Mouse (Mus musculus) small intestine, adult 2 months (tissue): ENCODE measurements at regions not wholly inside any gene's neighbourhood (a gene's known extent, or its start where the extent isn't known, plus 50 kb on each side); places are given as distances from the start of the nearest gene placed in this dataset.

Experiments used
- H3K27ac ChIP-seq: fragments of 200-500 bp; 2 replicates; pipeline ENCODE4 v1.5.1; 2012; ENCODE audit warnings: low read depth, low read length, control low read depth, inconsistent platforms; ENCODE audit not compliant: insufficient read depth
- H3K27me3 ChIP-seq: fragments of 200-500 bp; 2 replicates; pipeline ENCODE4 v1.6.1; 2012; ENCODE audit warnings: mild to moderate bottlenecking, moderate library complexity, low read length, inconsistent platforms; ENCODE audit not compliant: control insufficient read depth, insufficient read depth
- H3K36me3 ChIP-seq: fragments of 200-500 bp; 2 replicates; pipeline ENCODE4 v1.6.1; 2012; ENCODE audit warnings: mild to moderate bottlenecking, low read length, control low read depth, inconsistent platforms; ENCODE audit not compliant: control insufficient read depth, insufficient read depth
- H3K4me1 ChIP-seq: fragments of 200-500 bp; 2 replicates; pipeline ENCODE4 v1.6.1; 2012; ENCODE audit warnings: low read length, inconsistent platforms, mixed read lengths; ENCODE audit not compliant: control insufficient read depth, insufficient read depth, insufficient read length
- H3K4me3 ChIP-seq: fragments of 200-500 bp; 2 replicates; pipeline ENCODE4 v1.5.1; 2012; ENCODE audit warnings: low read depth, mild to moderate bottlenecking, control low read depth, inconsistent platforms, low read length, moderate library complexity
- CTCF ChIP-seq: fragments of 200-500 bp; IDR thresholded peaks from 2 replicates; pipeline ENCODE4 v1.5.1; 2012; ENCODE audit warnings: low read depth, mild to moderate bottlenecking, control low read depth, inconsistent platforms, low read length, moderate library complexity, mixed read lengths; ENCODE audit not compliant: insufficient replicate concordance, insufficient read length; ENCODE audit errors: extremely low read depth
- POLR2A ChIP-seq: fragments of 200-500 bp; IDR thresholded peaks from 2 replicates; pipeline ENCODE4 v1.6.1; 2012; ENCODE audit warnings: low read depth, mild to moderate bottlenecking, control low read depth, inconsistent platforms, low read length, moderate library complexity
- WGBS: fragments of 180-500 bp; shearing (Covaris S2); methylation state at CpG from one replicate; pipeline ENCODE4 v1.1.7; 2018; 5-methylcytosine and 5-hydroxymethylcytosine counted together

DNA sequence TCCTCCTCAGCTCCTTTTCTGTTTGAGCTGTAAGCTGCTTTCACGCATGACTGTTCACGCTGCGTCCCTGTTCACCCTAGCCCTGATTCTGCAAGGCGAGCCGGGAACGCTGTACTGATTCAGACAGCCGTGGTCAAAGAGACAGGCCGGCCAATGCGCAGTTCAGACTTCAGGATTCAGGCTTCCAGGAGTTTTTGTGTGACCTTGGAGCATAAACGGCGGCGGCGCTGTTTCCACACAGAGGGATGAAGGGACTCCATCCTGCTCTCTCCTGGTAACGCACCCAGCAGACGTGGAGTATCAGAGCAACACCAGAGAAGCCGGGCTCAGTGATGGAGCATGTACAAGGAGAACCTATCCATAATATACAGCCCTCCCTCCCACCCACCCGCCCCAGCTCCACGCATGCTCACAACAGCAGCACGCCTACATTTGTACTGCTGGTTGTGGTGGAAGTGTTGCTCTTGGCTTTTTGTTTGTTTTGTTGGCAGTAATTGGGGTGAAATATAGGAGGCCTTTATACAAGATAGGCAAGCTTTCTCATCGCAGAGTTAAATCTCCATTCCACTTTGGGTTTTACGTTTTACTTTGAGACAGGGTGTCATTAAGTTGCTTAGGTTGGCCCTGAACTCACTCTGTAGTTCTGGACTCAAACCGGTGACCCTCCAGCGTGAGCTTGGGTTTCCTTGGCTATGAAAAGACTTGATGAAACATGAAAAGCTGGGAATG lies 98.6 kb upstream of the Cpsf6 start:
- no peaks in the 10 kb centered on the region for H3K4me1 ChIP-seq

DNA sequence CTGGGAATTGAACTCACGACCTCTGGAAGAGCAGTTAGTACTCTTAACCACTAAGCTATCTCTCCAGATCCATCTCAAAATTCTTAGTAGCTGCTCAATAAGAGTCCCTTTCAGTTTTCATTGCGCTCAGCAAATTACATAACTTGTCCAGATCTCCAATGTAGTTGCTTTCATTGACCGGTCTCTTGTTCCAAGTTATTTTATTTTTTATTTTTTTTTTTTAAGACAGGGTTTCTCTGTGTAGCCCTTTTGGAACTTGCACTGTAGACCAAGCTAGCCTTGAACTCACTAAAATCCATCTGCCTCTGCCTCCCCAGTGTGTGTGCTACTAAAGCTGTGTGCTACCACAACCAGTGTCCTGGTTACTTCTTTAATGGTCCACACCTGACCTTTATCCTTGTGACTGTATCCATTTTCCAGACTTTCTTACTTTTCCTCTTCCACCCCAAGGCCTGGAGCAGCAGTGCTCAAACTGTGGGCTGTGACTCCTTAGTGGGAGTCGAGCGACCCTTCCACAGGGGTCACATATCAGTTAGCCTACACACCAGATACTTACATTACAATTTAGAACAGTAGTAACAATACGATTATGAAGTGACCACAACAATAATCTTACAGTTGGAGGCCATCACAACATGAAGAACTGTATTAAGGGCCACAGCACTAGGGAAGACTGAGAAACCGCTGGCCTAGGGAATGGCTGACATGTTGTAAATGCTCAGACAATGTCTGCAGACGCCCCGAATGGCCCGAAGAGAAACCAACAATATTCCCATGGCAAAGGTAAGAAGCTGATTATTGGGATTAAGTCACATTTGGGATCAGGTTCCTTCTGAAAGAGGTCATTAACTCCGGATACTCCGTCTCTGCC lies 97.8 kb upstream of the Cpsf6 start:
- Histone ChIP-seq H3K4me3 (no peak overlapping the region), H3K36me3 (no peaks in the 10 kb centered on the region), H3K27ac (no peak overlapping the region), H3K27me3 (no peaks in the 10 kb centered on the region), H3K4me1 (no peaks in the 10 kb centered on the region)
- TF ChIP-seq CTCF = no peak
- TF ChIP-seq POLR2A = no peak
- 96% methylated on average over 12 of the region's 12 CpGs for WGBS

More for the DNA sequence above, 98.6 kb upstream of the Cpsf6 start:
- Histone ChIP-seq H3K27me3 (no peaks in the 10 kb centered on the region), H3K27ac (no peak overlapping the region), H3K36me3 (no peaks in the 10 kb centered on the region), H3K4me3 (no peak overlapping the region)
- TF ChIP-seq CTCF (no peak), POLR2A (no peak)
- 93% methylated on average over 23 of the region's 23 CpGs for WGBS

DNA sequence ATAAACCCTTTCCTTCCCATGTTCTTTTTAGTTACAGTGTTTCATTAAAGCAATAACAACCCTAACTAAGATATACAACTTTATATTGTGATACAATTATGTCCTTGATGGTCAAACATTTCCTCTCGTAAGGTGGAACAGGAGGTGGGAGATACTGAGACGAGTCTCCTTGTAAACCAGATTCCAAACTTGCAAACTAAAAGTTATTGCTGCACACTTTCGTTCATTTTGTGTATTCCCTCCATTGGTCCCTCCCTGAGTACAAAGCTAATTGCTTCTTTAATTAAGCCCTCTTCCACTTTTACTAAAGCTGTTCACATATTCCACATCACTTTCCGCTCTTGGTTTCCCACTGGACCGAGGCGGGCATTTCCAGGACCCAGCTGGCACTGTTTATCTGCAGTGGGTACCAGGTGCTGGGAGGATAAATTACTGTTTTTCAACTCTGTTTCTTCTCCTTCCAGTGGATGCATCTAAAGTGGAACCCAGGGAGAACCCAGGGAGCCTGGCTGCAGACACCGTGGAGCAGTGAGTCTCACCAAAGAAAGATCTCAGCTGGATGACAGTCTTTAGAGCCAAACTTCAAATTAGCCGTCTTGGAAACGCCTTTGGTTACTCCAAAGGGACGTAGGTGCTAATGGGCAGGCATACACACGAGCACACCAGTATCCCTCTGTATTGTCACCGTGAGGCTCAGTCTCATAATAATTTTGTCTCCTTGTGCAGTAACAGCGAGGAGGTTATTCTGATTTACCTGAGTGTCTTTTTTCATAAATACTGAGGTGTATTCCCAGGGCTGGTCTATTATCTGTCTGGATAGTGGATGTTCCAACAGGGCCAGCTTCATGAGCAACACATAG lies 95.5 kb upstream of the Cpsf6 start:
- TF ChIP-seq CTCF = no peak
- 92% methylated on average over 13 of the region's 13 CpGs for WGBS
- H3K36me3 ChIP-seq = no peaks in the 10 kb centered on the region

DNA sequence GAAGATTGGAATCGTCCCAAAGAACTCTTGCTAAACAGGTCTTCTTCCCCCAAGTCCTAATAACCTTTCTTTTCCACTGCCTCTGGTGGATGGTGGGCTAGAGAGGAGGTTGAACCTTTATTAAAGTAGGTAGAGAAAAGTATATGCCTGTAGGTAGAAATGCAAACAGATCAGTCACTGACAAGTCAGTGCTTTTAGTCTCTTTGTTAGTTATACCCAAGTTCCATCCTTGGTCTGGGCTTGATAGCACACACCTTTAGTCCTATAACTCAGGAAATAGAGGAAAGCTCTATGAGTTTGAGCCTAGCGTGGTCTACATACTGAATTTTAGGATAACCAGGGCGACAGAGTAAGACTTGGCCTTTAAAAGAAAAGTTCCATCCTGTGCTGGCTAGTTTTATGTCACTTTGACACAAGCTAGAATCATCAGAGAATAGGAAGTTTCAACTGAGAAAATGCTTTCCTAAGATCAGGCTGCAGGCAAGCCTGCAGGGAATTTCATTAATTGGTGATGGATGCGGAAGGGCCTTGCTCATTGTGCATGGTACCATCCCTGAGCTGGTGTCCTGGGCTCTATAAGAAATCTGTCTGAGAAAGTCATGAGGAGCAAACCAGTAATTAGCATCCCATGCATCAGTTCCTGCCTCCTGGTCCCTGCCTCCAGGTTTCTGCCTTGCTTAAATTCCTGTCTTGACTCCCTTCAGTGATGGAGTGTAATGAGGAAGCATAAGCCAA lies 94.7 kb upstream of the Cpsf6 start:
- WGBS = 93% methylated on average over 4 of the region's 4 CpGs
- H3K4me3 ChIP-seq = no peak overlapping the region
- no peaks in the 10 kb centered on the region for H3K36me3 ChIP-seq
- no peaks in the 10 kb centered on the region for H3K4me1 ChIP-seq
- H3K27ac ChIP-seq = no peak overlapping the region
- TF ChIP-seq POLR2A (no peak), CTCF (no peak)
- no peaks in the 10 kb centered on the region for H3K27me3 ChIP-seq

More for the DNA sequence above, 95.5 kb upstream of the Cpsf6 start:
- no peaks in the 10 kb centered on the region for H3K4me1 ChIP-seq
- no peak overlapping the region for H3K27ac ChIP-seq
- no peak overlapping the region for H3K4me3 ChIP-seq
- no peaks in the 10 kb centered on the region for H3K27me3 ChIP-seq

DNA sequence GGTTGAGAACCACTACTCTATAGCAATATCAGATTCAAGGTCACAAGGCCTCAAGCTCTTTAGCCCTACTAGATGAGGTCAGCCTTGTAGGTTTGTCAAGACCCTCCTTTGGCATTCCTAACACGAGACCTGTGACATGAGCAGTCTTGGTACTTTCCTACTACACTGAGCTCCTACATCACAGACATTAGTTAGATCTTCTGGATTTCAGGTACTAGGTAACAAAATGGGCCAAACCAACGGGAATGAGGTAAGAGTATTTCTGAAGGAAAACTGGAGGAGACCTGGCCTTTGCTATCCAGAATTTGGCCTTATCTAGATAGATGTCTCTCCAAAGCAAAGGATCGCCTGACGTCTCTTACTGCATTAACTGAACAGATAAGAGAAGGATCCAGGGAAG lies 93.7 kb upstream of the Cpsf6 start:
- Histone ChIP-seq H3K27ac (no peak overlapping the region), H3K27me3 (no peaks in the 10 kb centered on the region), H3K4me1 (no peaks in the 10 kb centered on the region), H3K36me3 (no peaks in the 10 kb centered on the region), H3K4me3 (no peak overlapping the region)
- TF ChIP-seq CTCF (no peak), POLR2A (no peak)
- 98% methylated on average over 4 of the region's 4 CpGs for WGBS

DNA sequence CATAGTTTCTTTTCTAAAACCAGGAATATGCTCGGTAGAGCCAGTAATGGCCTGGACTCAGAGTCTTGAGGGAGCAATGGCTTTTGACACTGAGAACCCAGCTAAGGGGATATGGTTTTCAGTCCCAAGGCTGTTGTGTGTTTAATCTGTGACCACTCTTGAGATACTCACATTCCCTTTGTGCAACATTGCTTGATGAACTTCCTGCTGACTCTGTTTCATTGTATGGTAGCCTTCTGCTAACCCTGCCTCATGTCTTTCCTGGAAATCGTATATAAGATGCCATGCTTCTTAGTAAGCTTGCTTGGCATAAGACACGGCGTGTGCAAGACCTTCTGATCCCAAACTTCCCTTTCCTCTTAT lies 92.7 kb upstream of the Cpsf6 start:
- H3K4me1 ChIP-seq = no peaks in the 10 kb centered on the region
- H3K36me3 ChIP-seq = no peaks in the 10 kb centered on the region
- H3K27me3 ChIP-seq = no peaks in the 10 kb centered on the region
- H3K4me3 ChIP-seq = no peak overlapping the region
- TF ChIP-seq CTCF (no peak), POLR2A (no peak)
- H3K27ac ChIP-seq = no peak overlapping the region
- 87% methylated on average over 4 of the region's 4 CpGs for WGBS
